Mouse (Mus musculus) left cerebral cortex, adult 2 months (tissue): ENCODE results near the gene Ppcs. TPM values are rescaled to one million over a fixed set of nuclear protein-coding genes. Genes with fewer than 3 reads are reported as not detected.

Experiments used
- DNase-seq, 2 experiments: peaks; one replicate each; pipeline ENCODE4 v3.0.0; 2021 to 2022; ENCODE audit warnings: low spot score in 2 of 2, mixed read lengths in 1 of 2; ENCODE audit errors: extremely low spot score in 1 of 2
- H3K27ac ChIP-seq: fragments of 200-600 bp; 2 replicates; pipeline ENCODE4 v1.8.1; 2022
- H3K4me3 ChIP-seq: fragments of 200-600 bp; 2 replicates; pipeline ENCODE4 v1.8.1; 2022
- CTCF ChIP-seq: fragments of 200-600 bp; IDR thresholded peaks from 2 replicates; pipeline ENCODE4 v1.8.1; 2022; ENCODE audit warnings: antibody characterized with exemption, mild to moderate bottlenecking, moderate library complexity
- intact Hi-C: fragments of 180-260 bp; cut with DNase I; formaldehyde crosslinking; loops from one replicate; pipeline ENCODE4 v1.15.1; 2025
- total RNA-seq, 2 experiments: library from RNA; stranded (reverse); gene quantifications; 2 replicates each; pipeline ENCODE4 v1.2.3; 2021

The Ppcs gene
- total RNA-seq, 2 experiments from 2014 or later: 5.7 to 7.0 TPM

GRCm38 (mm10) chr4:119415072-119415753, 7.0 kb downstream of the Ppcs start, which contains the start of gene Ccdc30:
TSS of gene Ccdc30 (minus strand) at chr4:119415521.
- intact Hi-C loops: loop anchor here (10.0 kb wide), 1 partner anchor 170 kb away; no protein-coding TSS in a partner anchor
- H3K27ac ChIP-seq: peak within 1 kb of the TSS; percentile 59

GRCm38 (mm10) chr4:119412791-119413190, 9.4 kb downstream of the Ppcs start:
- no peak for DNase-seq
- no peak for TF ChIP-seq CTCF
- intact Hi-C loops: loop anchor here (10.0 kb wide), 1 partner anchor 168 kb away; no protein-coding TSS in a partner anchor

More at GRCm38 (mm10) chr4:119415072-119415753, 7.0 kb downstream of the Ppcs start, which contains the start of gene Ccdc30:
- TF ChIP-seq CTCF: no peak
- H3K4me3 ChIP-seq: peak within 1 kb of the TSS; percentile 74
- peak; percentile 95 for DNase-seq

GRCm38 (mm10) chr4:119411877-119412650, 10.2 kb downstream of the Ppcs start:
- no peak for TF ChIP-seq CTCF
- no peak overlapping the region for H3K27ac ChIP-seq
- no peak overlapping the region for H3K4me3 ChIP-seq
- DNase-seq: no peak
- intact Hi-C loops: loop anchor here (10.0 kb wide), 1 partner anchor 167 kb away; no protein-coding TSS in a partner anchor

More at GRCm38 (mm10) chr4:119412791-119413190, 9.4 kb downstream of the Ppcs start:
- Histone ChIP-seq H3K27ac (no peak overlapping the region), H3K4me3 (no peak overlapping the region)

GRCm38 (mm10) chr4:119403431-119403830, 18.8 kb downstream of the Ppcs start:
- intact Hi-C loops: no loop called here
- Histone ChIP-seq H3K27ac (no peak overlapping the region), H3K4me3 (no peak overlapping the region)
- TF ChIP-seq CTCF: no peak
- DNase-seq: no peak

GRCm38 (mm10) chr4:119400896-119401295, 21.3 kb downstream of the Ppcs start:
- DNase-seq: no peak
- H3K27ac ChIP-seq: no peak overlapping the region
- intact Hi-C loops: no loop called here
- TF ChIP-seq CTCF: no peak
- H3K4me3 ChIP-seq: no peak overlapping the region

- no peak overlapping the region for H3K4me3 ChIP-seq
- H3K27ac ChIP-seq: no peak overlapping the region
- TF ChIP-seq CTCF: no peak
- intact Hi-C loops: no loop called here
- DNase-seq: no peak
Observed at GRCm38 (mm10) chr4:119398751-119399150, 23.5 kb downstream of the Ppcs start.

GRCm38 (mm10) chr4:119390369-119390768, 31.9 kb downstream of the Ppcs start:
- Histone ChIP-seq H3K4me3 (no peak overlapping the region), H3K27ac (no peak overlapping the region)
- no peak for DNase-seq
- intact Hi-C loops: no loop called here
- peak; percentile 45 for TF ChIP-seq CTCF

GRCm38 (mm10) chr4:119389184-119389583, 33.0 kb downstream of the Ppcs start:
- Histone ChIP-seq H3K4me3 (no peak overlapping the region), H3K27ac (no peak overlapping the region)
- TF ChIP-seq CTCF: no peak
- no peak for DNase-seq
- intact Hi-C loops: no loop called here

- Histone ChIP-seq H3K27ac (no peak overlapping the region), H3K4me3 (no peak overlapping the region)
- TF ChIP-seq CTCF: no peak
- intact Hi-C loops: no loop called here
- no peak for DNase-seq
Observed at GRCm38 (mm10) chr4:119381471-119382190, 40.6 kb downstream of the Ppcs start.

- no peak for DNase-seq
- TF ChIP-seq CTCF: peak; percentile 13
- Histone ChIP-seq H3K4me3 (no peak overlapping the region), H3K27ac (no peak overlapping the region)
- intact Hi-C loops: no loop called here
Observed at GRCm38 (mm10) chr4:119369460-119369859, 52.8 kb downstream of the Ppcs start.

Other genes starting within 250 kb of the Ppcs start
- gene Zfp691, start 248.2 kb downstream of the Ppcs start, total RNA-seq: 1 to 10 TPM; 7.5 to 7.8 TPM
- under 1 TPM; 0.40 to 0.54 TPM for gene Ermap, start 232.4 kb downstream of the Ppcs start, total RNA-seq
- gene Svbp, start 227.1 kb downstream of the Ppcs start, total RNA-seq: 10 to 100 TPM; 15.1 to 17.2 TPM
- gene Tmem269, start 204.2 kb downstream of the Ppcs start, total RNA-seq: under 1 TPM; 0.44 to 0.57 TPM
- 10 to 100 TPM; 28.5 to 30.4 TPM for gene AU022252, start 189.7 kb downstream of the Ppcs start, total RNA-seq
- 1 to 10 TPM; 8.0 to 8.9 TPM for gene P3h1, start 189.5 kb downstream of the Ppcs start, total RNA-seq
- gene Cldn19, start 167.0 kb downstream of the Ppcs start, total RNA-seq: under 1 TPM; 0.18 to 0.30 TPM
- gene Ybx1, start 127.8 kb downstream of the Ppcs start, total RNA-seq: 100 to 1,000 TPM; 191 to 223 TPM
- gene Ppih, start 101.9 kb downstream of the Ppcs start, total RNA-seq: 10 to 100 TPM; 14.1 to 20.8 TPM
- gene Ccdc30, start 6.9 kb downstream of the Ppcs start, total RNA-seq: 10 to 100 TPM; 19.6 to 20.8 TPM
- gene Zmynd12, start 394 bp upstream of the Ppcs start, total RNA-seq: under 1 TPM; 0.30 to 0.36 TPM
- 1 to 10 TPM; 6.2 to 9.3 TPM for gene Rimkla, start 70.2 kb upstream of the Ppcs start, total RNA-seq
- gene Foxj3, start 114.6 kb upstream of the Ppcs start, total RNA-seq: 10 to 100 TPM; 69.6 to 72.2 TPM
- 10 to 100 TPM; 21.4 to 22.5 TPM for gene Frg2f1, start 117.1 kb upstream of the Ppcs start, total RNA-seq
- not detected for gene Guca2a, start 215.3 kb upstream of the Ppcs start, total RNA-seq
- not detected for gene Guca2b, start 236.5 kb upstream of the Ppcs start, total RNA-seq